ENCODE assay signal across 8 mouse cellular contexts in the genomic region with DNA sequence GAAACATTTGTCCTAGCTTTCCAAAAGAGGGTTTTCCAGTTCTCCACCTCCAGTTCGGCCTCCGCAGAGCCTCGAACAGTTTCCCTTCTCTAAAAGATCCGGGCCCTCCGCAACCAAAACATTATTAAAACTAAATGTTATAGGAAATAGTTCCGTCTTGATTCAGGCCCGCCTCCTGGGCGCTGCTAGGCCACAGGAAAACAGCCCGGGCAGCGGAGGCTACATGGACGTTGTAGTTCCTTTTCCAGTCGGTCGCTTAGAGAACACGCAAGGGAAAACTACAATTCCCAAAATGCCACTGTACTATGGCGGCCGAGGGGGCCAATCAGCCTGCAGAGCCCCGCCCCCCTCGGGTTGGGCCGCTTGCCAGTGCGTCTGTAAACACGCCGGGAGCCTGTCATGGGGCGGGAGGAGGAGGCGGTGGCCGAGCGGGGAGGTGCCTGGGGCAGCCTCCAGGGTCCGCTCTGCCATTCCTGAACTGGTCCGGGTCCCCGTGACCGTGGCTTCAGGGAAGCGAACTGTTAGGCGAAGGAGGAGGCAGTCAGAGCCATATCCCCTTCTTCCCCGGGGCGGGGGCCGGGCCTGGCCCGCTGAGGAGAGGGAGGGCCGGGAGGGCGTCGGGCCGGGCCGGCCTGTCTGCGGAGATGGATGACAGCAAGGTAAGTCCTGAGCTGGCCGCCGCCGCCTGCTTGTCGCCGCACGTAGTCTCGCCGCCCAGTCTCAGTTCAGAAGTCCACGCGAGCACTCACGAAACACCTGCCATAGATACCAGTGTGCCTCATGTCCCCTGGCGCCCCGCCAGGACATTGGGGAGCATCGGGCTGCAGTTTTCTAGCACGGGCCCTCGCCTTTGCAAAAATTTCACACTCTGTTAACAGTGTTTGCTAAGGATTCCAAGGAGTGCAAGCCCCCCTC. TPM values are rescaled to one million over a fixed set of nuclear protein-coding genes. Genes with fewer than 3 reads are reported as not detected.
DNase-seq lines count a peak whose midpoint lies in the region; ATAC-seq lines count a peak whose summit lies in the region.

Gene Crebl2 (plus strand): TSS at position 369 of the 915 bp plus-strand sequence.

- DNase-seq in adrenal gland, adult (ENCODE audit: inconsistent age in 2 of 2, low spot score in 1 of 2): peak; percentile 100
- peak; percentile 100 for DNase-seq in embryo, embryonic 10.5 days (ENCODE audit: low spot score)
- DNase-seq in gastrocnemius, postnatal 14 days: peak; percentile 100
- peak; percentile 99 to 100 for DNase-seq in left cerebral cortex, postnatal 10 days (ENCODE audit: extremely low spot score in 1 of 2, low spot score in 2 of 2)
- peak; percentile 98 for DNase-seq in right cerebral cortex, postnatal 25 days
- peak; percentile 100 for DNase-seq in urinary bladder, postnatal 4 days (ENCODE audit: low spot score in 2 of 2)

- intact Hi-C loops in gastrocnemius, postnatal 14 days (cut with DNase I; ENCODE audit: low total_unique reads): no loop called here
- intact Hi-C loops in left cerebral cortex, postnatal 10 days (cut with DNase I): no loop called here

- peak; percentile 81 for ATAC-seq in inflammation-experienced regulatory T-cells, adult 6 months
- peak; percentile 81 for ATAC-seq in megakaryocyte-erythroid progenitor cell, adult 5-6 weeks (replicated peaks; ENCODE audit: low FRiP score, low TSS enrichment, poor library complexity, severe bottlenecking)

RNA-seq across cellular contexts. Expression of gene Crebl2, which starts in this region (rescaled TPM):
- 1 to 10 TPM; 3.5 to 5.0 TPM for total RNA-seq in gastrocnemius, postnatal 14 days (2021)
- 10 to 100 TPM; 20.4 to 46.1 (median 45.3) TPM for polyA plus RNA-seq in inflammation-experienced regulatory T-cells, adult 6 months (2017; shearing (Covaris generic))
- total RNA-seq in left cerebral cortex, postnatal 10 days (2021): 1 to 10 TPM; 8.6 to 9.5 TPM
- total RNA-seq in megakaryocyte-erythroid progenitor cell, adult 5-6 weeks (2014; fragmentation: Nextera tagmentation): 6.2 and 11.7 TPM in 2 replicates
- 10.4 and 12.9 TPM in 2 replicates for total RNA-seq in megakaryocyte-erythroid progenitor cell, adult 5-6 weeks (2017)

Comparison
In these comparisons a context has a peak if more than half of its experiments do, and no peak if none do; other contexts are left out.
1. Peak in every context shown above with its lines: DNase-seq and ATAC-seq.